Mouse (Mus musculus): ENCODE results near the gene Col6a3.

GRCm38 (mm10) chr1:90789506-90789905, 54.3 kb downstream of the Col6a3 start:
- TF ChIP-seq GATA1 (IDR thresholded peaks at IDR 0.05; ENCODE audit: borderline replicate concordance, low read length): no peak
- TF ChIP-seq FLI1 (IDR thresholded peaks at IDR 0.05; ENCODE audit: low read length): no peak

All from megakaryocyte, embryonic 14.5 days (primary cell).